Mouse (Mus musculus) lung, adult 2 months (tissue): ENCODE measurements around the gene Ncf1. TPM values are rescaled to one million over a fixed set of nuclear protein-coding genes. Genes with fewer than 3 reads are reported as not detected.

ENCODE experiments used
- DNase-seq: peaks from one replicate; pipeline ENCODE4 v3.0.0; 2022
- H3K4me1 ChIP-seq: fragments of 200-500 bp; 2 replicates; pipeline ENCODE4 v1.6.1; 2011; ENCODE audit warnings: low read length; ENCODE audit not compliant: control insufficient read depth, insufficient read depth
- H3K4me3 ChIP-seq: fragments of 200-500 bp; replicated peaks from 2 replicates; pipeline ENCODE3; 2011; ENCODE audit warnings: low read depth, mild to moderate bottlenecking, control low read depth, low read length; ENCODE audit errors: extremely low read depth
- CTCF ChIP-seq: fragments of 200-500 bp; IDR thresholded peaks from 2 replicates; pipeline ENCODE4 v1.5.1; 2011; ENCODE audit warnings: mild to moderate bottlenecking, low read length, control low read depth; ENCODE audit not compliant: insufficient read depth
- POLR2A ChIP-seq: fragments of 200-500 bp; IDR thresholded peaks from 2 replicates; pipeline ENCODE4 v1.6.1; 2011; ENCODE audit warnings: low read depth, mild to moderate bottlenecking, control low read depth, low read length, borderline replicate concordance; ENCODE audit errors: extremely low read depth
- whole genome bisulfite sequencing: fragments of 180-500 bp; shearing (Covaris S2); methylation state at CpG from one replicate; pipeline ENCODE4 v1.1.7; 2018; 5-methylcytosine and 5-hydroxymethylcytosine counted together
- polyA plus RNA-seq: library from polyadenylated mRNA; depleted of rRNA; stranded (reverse); fragments of >200 nt; gene quantifications from 2 replicates; pipeline ENCODE4 v1.2.3, GENCODE M21; 2012

Ncf1 gene
- polyA plus RNA-seq, 1 experiment: 32.0 TPM

- 81% methylated on average over 3 of the region's 3 CpGs for WGBS
- no peak for DNase-seq
- no peak overlapping the region for H3K4me3 ChIP-seq
- TF ChIP-seq POLR2A: no peak
- TF ChIP-seq CTCF: no peak
- peaks cover 6% of the 10 kb centered on the region; the same call in 1 of the 2 replicates for H3K4me1 ChIP-seq
These were observed 43.4 kb downstream of the Ncf1 start for GRCm38 (mm10) chr5:134186059-134186458.

DNA sequence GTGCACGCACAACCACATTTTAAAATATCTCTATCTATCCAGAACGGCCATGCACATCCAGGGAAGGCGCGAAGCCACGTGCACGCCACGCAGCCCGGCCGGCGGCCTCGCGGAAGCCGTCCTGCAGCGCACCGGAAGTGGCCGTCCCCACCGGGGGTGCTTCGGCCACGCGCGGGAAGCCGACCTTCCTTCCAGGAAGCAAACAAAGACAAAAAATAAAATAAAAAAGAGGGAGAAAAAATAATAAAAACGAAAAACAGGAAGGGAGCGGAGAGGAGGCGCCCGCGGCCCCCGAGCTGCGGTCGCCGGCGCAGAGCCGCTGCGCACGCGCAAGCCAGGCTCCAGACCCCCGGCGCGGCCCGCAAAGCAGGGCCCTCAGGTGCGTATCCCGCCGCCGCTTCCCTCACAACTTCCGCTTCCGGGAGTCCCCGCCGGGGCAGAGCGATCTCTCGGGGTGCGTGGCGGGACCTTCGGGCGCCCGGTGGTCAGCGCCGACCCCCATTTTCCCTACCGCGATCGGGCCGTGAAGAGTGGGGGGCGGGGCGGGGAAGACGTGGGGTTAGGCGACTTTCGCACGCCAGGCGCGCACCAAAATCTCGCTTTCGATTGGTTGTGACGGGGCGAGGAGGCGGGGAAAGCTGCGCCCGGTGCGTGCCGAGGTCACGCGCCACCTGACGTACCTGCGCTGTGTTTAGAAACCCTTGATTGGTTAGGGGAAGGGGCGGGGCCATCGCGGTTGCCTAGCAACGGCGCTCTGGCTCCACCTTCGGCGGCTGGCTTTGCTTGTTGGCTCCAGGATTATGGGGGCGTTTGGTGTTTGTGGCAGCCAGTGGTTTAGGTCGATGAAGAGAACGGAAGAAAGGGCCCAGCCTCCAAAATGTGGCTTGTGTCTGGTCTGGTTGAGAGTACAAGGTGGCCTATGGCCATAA, 45.3 kb downstream of the Ncf1 start, which contains the start of gene Gtf2ird2:
Gtf2ird2 (plus strand) TSS at position 140 of the 929 bp plus-strand sequence.
- peak; percentile 99 for DNase-seq
- Histone ChIP-seq H3K4me1 (peaks cover 6% of the 10 kb centered on the region; the same call in 1 of the 2 replicates), H3K4me3 (peak within 1 kb of the TSS; percentile 83)

DNA sequence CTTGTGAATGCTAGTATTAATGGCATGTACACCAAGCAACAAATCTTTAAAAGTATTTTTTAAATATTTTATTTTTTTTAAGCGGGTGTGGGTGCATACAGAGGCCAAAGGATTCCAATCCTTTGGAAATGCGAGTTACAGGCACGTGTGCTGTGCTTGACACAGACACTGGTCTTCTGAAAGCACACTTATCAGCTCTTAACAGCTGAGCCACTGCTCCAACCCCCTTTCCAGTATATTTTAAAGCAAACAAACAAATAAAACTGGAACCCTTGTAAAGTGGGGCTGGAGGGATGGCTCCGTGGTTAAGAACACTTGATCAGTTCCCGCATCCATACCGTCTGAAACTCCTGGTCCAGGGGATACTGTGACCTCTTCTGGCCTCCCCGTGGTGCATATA, 46.3 kb downstream of the Ncf1 start:
- DNase-seq: no peak
- 34% methylated on average over 7 of the region's 7 CpGs for WGBS
- TF ChIP-seq CTCF (no peak), POLR2A (no peak)

More for the DNA sequence above, 45.3 kb downstream of the Ncf1 start, which contains the start of gene Gtf2ird2:
- no peak for TF ChIP-seq CTCF
- TF ChIP-seq POLR2A: no peak; the same call in 1 of the 2 replicates
- under 1% methylated on average over 92 of the region's 92 CpGs for WGBS

DNA sequence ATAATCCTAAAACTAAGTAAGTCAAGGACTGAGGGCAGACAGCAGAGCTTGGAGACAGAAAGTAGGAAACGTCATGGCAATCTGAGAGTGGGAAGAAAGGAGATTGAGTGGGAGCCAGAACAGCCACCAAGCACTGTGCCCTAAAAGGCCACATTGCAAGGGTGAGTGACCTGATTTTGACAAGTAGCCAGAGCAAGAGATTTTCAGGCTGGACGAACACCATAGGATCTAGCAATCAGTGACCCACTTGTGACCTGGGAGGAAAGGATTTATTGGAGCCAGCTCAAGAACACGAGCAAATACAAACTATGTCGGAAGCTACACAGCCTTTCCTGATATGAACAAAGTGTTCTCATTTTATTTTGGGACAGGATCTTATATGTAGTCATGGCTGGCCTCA, 46.7 kb downstream of the Ncf1 start:
- 28% methylated on average over 4 of the region's 4 CpGs for WGBS
- no peak overlapping the region for H3K4me3 ChIP-seq
- DNase-seq: peak; percentile 20

More for the DNA sequence above, 46.3 kb downstream of the Ncf1 start:
- Histone ChIP-seq H3K4me1 (peaks cover 6% of the 10 kb centered on the region; the same call in 1 of the 2 replicates), H3K4me3 (no peak overlapping the region)

DNA sequence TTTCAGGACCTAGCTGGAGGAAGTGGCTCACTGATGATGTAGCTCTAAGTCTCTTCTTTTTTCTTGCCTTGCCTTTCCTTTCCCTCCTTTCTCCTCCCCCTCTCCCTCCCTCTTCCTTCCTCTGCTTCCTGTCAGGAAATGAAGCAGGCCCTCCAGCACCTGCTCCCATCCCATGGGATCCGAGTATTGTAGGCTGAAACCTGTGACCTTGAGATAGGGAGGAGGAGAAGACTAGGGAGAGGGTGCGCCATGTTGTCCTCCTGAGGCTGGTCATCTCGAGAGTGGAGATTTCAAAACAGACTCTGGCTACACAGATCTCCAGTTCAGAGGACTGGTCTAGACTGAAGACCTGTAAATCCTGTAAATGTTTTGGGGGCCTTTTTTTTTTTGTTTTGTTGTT, 47.3 kb downstream of the Ncf1 start:
- no peak for DNase-seq
- no peak for TF ChIP-seq CTCF
- TF ChIP-seq POLR2A: no peak
- Histone ChIP-seq H3K4me1 (peaks cover 6% of the 10 kb centered on the region; the same call in 1 of the 2 replicates), H3K4me3 (no peak overlapping the region)
- 43% methylated on average over 3 of the region's 3 CpGs for WGBS

More for the DNA sequence above, 46.7 kb downstream of the Ncf1 start:
- TF ChIP-seq POLR2A (no peak), CTCF (no peak)
- H3K4me1 ChIP-seq: peaks cover 6% of the 10 kb centered on the region; the same call in 1 of the 2 replicates

GRCm38 (mm10) chr5:134179871-134180270, 49.6 kb downstream of the Ncf1 start:
- DNase-seq: peak; percentile 78
- TF ChIP-seq POLR2A (no peak), CTCF (peak; percentile 47)
- WGBS: 18% methylated on average over 7 of the region's 7 CpGs
- no peak overlapping the region for H3K4me3 ChIP-seq
- peaks cover 6% of the 10 kb centered on the region; the same call in 1 of the 2 replicates for H3K4me1 ChIP-seq

- no peak for TF ChIP-seq CTCF
- TF ChIP-seq POLR2A: no peak
- H3K4me3 ChIP-seq: no peak overlapping the region
- peaks cover 4% of the 10 kb centered on the region; the same call in 1 of the 2 replicates for H3K4me1 ChIP-seq
- DNase-seq: no peak
- 61% methylated on average over 7 of the region's 7 CpGs for WGBS
These were observed 50.9 kb downstream of the Ncf1 start for GRCm38 (mm10) chr5:134178536-134178935.

DNA sequence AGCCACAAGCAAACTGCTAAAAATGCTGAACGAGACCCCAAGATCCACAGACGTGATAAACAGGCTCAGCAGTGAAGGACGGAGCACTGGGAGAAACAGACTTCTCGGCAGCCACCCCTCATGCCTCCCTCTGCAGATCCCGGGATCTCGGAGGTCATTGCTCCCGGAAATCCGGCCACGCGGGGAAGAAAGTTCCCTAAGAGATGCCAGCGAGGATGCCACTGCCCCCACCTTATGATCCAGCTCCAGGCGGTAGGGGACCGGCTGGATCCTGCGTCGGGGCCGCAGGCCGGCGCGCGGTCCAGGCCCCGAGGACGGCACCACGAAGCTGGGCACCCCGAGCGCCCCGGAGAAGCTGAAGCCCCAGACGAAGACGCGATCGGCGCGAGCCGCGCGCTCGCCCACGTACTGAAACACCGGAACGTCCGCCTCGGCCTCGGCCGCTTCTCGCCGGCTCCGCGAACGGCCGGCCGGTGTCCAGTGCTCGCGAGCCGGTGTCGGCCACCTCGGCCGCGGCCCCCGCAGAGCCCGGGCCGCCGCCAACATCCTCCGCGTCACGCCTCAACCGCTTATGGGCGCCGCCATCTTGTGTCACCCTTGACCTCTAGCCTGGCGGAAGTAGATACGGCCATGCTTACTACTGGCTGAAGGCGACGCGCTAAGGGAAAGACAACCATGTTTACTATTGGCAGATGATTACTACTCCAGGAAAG, 53.1 kb downstream of the Ncf1 start, which contains the start of gene Rcc1l:
Rcc1l (minus strand) TSS at position 606 of the 713 bp plus-strand sequence.
- peak; percentile 82 for DNase-seq
- H3K4me3 ChIP-seq: peak within 1 kb of the TSS; percentile 68
- TF ChIP-seq CTCF: no peak
- TF ChIP-seq POLR2A: peak; percentile 41; the same call in 1 of the 2 replicates
- no peaks in the 10 kb centered on the region; the same call in 1 of the 2 replicates for H3K4me1 ChIP-seq
- WGBS: under 1% methylated on average over 72 of the region's 72 CpGs

GRCm38 (mm10) chr5:134175696-134176095, 53.7 kb downstream of the Ncf1 start:
- no peak for TF ChIP-seq CTCF
- no peak for TF ChIP-seq POLR2A
- no peak for DNase-seq
- WGBS: 9% methylated on average over 10 of the region's 10 CpGs
- H3K4me1 ChIP-seq: no peaks in the 10 kb centered on the region; the same call in 1 of the 2 replicates
- peak overlapping the region; percentile 68 for H3K4me3 ChIP-seq
